Mouse (Mus musculus): ENCODE measurements around the gene Gm20695. TPM values are rescaled to one million over a fixed set of nuclear protein-coding genes. Genes with fewer than 3 reads are reported as not detected.

Gm20695 gene
- polyA plus RNA-seq, 1 experiment from 2014 or later: 2.7 TPM

GRCm38 (mm10) chr16:3956369-3956768, 71.9 kb downstream of the Gm20695 start:
- ATAC-seq: no peak
- Histone ChIP-seq H3K4me2 (ENCODE audit: low read length) (no peak overlapping the region), H3K27ac (ENCODE audit: low read length) (no peak overlapping the region), H3K9ac (ENCODE audit: low read depth, low read length) (no peak overlapping the region), H3K4me1 (ENCODE audit: control insufficient read depth, insufficient read depth, low read length) (no peaks in the 10 kb centered on the region), H3K9me3 (replicated peaks; ENCODE audit: control insufficient read depth, low read length, poor library complexity, severe bottlenecking) (no peaks in the 10 kb centered on the region), H3K27me3 (ENCODE audit: control insufficient read depth, insufficient read depth, low read depth, low read length) (no peaks in the 10 kb centered on the region), H3K4me3 (ENCODE audit: low read depth, low read length) (no peak overlapping the region), H3K36me3 (ENCODE audit: control insufficient read depth, insufficient read depth, low read length) (no peaks in the 10 kb centered on the region)
- WGBS: 90% methylated on average over 6 of the region's 6 CpGs

- H3K9ac ChIP-seq (ENCODE audit: low read depth, low read length): no peak overlapping the region
- no peak for ATAC-seq
- H3K9me3 ChIP-seq (replicated peaks; ENCODE audit: control insufficient read depth, low read length, poor library complexity, severe bottlenecking): no peaks in the 10 kb centered on the region
- no peaks in the 10 kb centered on the region for H3K36me3 ChIP-seq (ENCODE audit: control insufficient read depth, insufficient read depth, low read length)
- H3K4me2 ChIP-seq (ENCODE audit: low read length): no peak overlapping the region
- WGBS: 79% methylated on average over 2 of the region's 2 CpGs
- no peaks in the 10 kb centered on the region for H3K4me1 ChIP-seq (ENCODE audit: control insufficient read depth, insufficient read depth, low read length)
- no peak overlapping the region for H3K4me3 ChIP-seq (ENCODE audit: low read depth, low read length)
- no peak overlapping the region for H3K27ac ChIP-seq (ENCODE audit: low read length)
- no peaks in the 10 kb centered on the region for H3K27me3 ChIP-seq (ENCODE audit: control insufficient read depth, insufficient read depth, low read depth, low read length)
These were observed 74.8 kb downstream of the Gm20695 start for GRCm38 (mm10) chr16:3959261-3959660.

- no peak overlapping the region for H3K27ac ChIP-seq (ENCODE audit: low read length)
- 79% methylated on average over 10 of the region's 10 CpGs for WGBS
These were observed 80.5 kb downstream of the Gm20695 start for GRCm38 (mm10) chr16:3964990-3965389.

GRCm38 (mm10) chr16:3965534-3965933, 81.1 kb downstream of the Gm20695 start:
- no peaks in the 10 kb centered on the region for H3K9me3 ChIP-seq (replicated peaks; ENCODE audit: control insufficient read depth, low read length, poor library complexity, severe bottlenecking)
- WGBS: 86% methylated on average over 3 of the region's 3 CpGs
- no peak for ATAC-seq
- H3K4me2 ChIP-seq (ENCODE audit: low read length): no peak overlapping the region
- H3K27ac ChIP-seq (ENCODE audit: low read length): no peak overlapping the region
- no peaks in the 10 kb centered on the region for H3K27me3 ChIP-seq (ENCODE audit: control insufficient read depth, insufficient read depth, low read depth, low read length)
- H3K4me3 ChIP-seq (ENCODE audit: low read depth, low read length): no peak overlapping the region
- no peak overlapping the region for H3K9ac ChIP-seq (ENCODE audit: low read depth, low read length)
- no peaks in the 10 kb centered on the region for H3K36me3 ChIP-seq (ENCODE audit: control insufficient read depth, insufficient read depth, low read length)
- H3K4me1 ChIP-seq (ENCODE audit: control insufficient read depth, insufficient read depth, low read length): no peaks in the 10 kb centered on the region

More at GRCm38 (mm10) chr16:3964990-3965389, 80.5 kb downstream of the Gm20695 start:
- Histone ChIP-seq H3K27me3 (ENCODE audit: control insufficient read depth, insufficient read depth, low read depth, low read length) (no peaks in the 10 kb centered on the region), H3K36me3 (ENCODE audit: control insufficient read depth, insufficient read depth, low read length) (no peaks in the 10 kb centered on the region), H3K4me1 (ENCODE audit: control insufficient read depth, insufficient read depth, low read length) (no peaks in the 10 kb centered on the region), H3K4me3 (ENCODE audit: low read depth, low read length) (no peak overlapping the region), H3K9me3 (replicated peaks; ENCODE audit: control insufficient read depth, low read length, poor library complexity, severe bottlenecking) (no peaks in the 10 kb centered on the region), H3K4me2 (ENCODE audit: low read length) (no peak overlapping the region), H3K9ac (ENCODE audit: low read depth, low read length) (no peak overlapping the region)
- ATAC-seq: no peak

Small RNAs within 50 kb of the gene (microRNA-seq; reads per million reads assigned to microRNA genes)
- not detected for gene Gm23493

Other genes with a start within 250 kb of the Gm20695 start
- gene Mefv, start 166.6 kb upstream of the Gm20695 start, polyA plus RNA-seq (2015; fragmentation: Nextera tagmentation; extraction: Ambion mirVana): not detected in 2 replicates
- 52.3 and 56.5 TPM in 2 replicates for gene Zfp263, start 140.6 kb upstream of the Gm20695 start, polyA plus RNA-seq (2015; fragmentation: Nextera tagmentation; extraction: Ambion mirVana)
- gene Olfr15, start 53.8 kb upstream of the Gm20695 start, polyA plus RNA-seq (2015; fragmentation: Nextera tagmentation; extraction: Ambion mirVana): not detected in 2 replicates
- 3.8 and 3.9 TPM in 2 replicates for gene Zfp174, start 37.4 kb upstream of the Gm20695 start, polyA plus RNA-seq (2015; fragmentation: Nextera tagmentation; extraction: Ambion mirVana)
- gene Naa60, start 12.3 kb upstream of the Gm20695 start, polyA plus RNA-seq (2015; fragmentation: Nextera tagmentation; extraction: Ambion mirVana): 98.6 and 110 TPM in 2 replicates
- 20.6 and 21.8 TPM in 2 replicates for gene Zfp597, start 87 bp upstream of the Gm20695 start, polyA plus RNA-seq (2015; fragmentation: Nextera tagmentation; extraction: Ambion mirVana)
- 13.2 and 14.7 TPM in 2 replicates for gene 1700037C18Rik, start 24.0 kb downstream of the Gm20695 start, polyA plus RNA-seq (2015; fragmentation: Nextera tagmentation; extraction: Ambion mirVana)
- gene Cluap1, start 24.2 kb downstream of the Gm20695 start, polyA plus RNA-seq (2015; fragmentation: Nextera tagmentation; extraction: Ambion mirVana): 42.3 and 44.4 TPM in 2 replicates
- gene Nlrc3, start 92.0 kb downstream of the Gm20695 start, polyA plus RNA-seq (2015; fragmentation: Nextera tagmentation; extraction: Ambion mirVana): 1.1 and 1.2 TPM in 2 replicates
- 30.8 and 32.3 TPM in 2 replicates for gene Slx4, start 119.1 kb downstream of the Gm20695 start, polyA plus RNA-seq (2015; fragmentation: Nextera tagmentation; extraction: Ambion mirVana)
- gene Dnase1, start 152.3 kb downstream of the Gm20695 start, polyA plus RNA-seq (2015; fragmentation: Nextera tagmentation; extraction: Ambion mirVana): 6.1 and 6.7 TPM in 2 replicates
- 48.4 and 53.2 TPM in 2 replicates for gene Trap1, start 193.2 kb downstream of the Gm20695 start, polyA plus RNA-seq (2015; fragmentation: Nextera tagmentation; extraction: Ambion mirVana)